Mouse (Mus musculus) liver, embryonic 16.5 days (tissue): Measurements from ENCODE around the gene Susd4. TPM values are rescaled to one million over a fixed set of nuclear protein-coding genes. Genes with fewer than 3 reads are reported as not detected.

Source experiments
- ATAC-seq: fragments of 200-750 bp; cut with Nextera tagmentation; 2 replicates; pipeline ENCODE4 v1.8.0; 2017; ENCODE audit warnings: low read depth, mild to moderate bottlenecking, moderate number of reproducible peaks, moderate library complexity
- H3K27ac ChIP-seq: fragments of 300-500 bp; sonication (generic); 2 replicates; pipeline ENCODE4 v1.5.1; 2014; ENCODE audit warnings: mild to moderate bottlenecking, low read length
- H3K27me3 ChIP-seq: fragments of 300-500 bp; sonication (generic); 2 replicates; pipeline ENCODE4 v1.6.1; 2014; ENCODE audit warnings: low read depth, low read length, mixed read lengths; ENCODE audit not compliant: control insufficient read depth, insufficient read depth
- H3K36me3 ChIP-seq: fragments of 300-500 bp; sonication (generic); 2 replicates; pipeline ENCODE4 v1.6.1; 2014; ENCODE audit warnings: mild to moderate bottlenecking; ENCODE audit not compliant: control insufficient read depth, insufficient read depth
- H3K4me1 ChIP-seq: fragments of 300-500 bp; sonication (generic); 2 replicates; pipeline ENCODE4 v1.6.1; 2014; ENCODE audit warnings: low read depth, low read length, mixed read lengths; ENCODE audit not compliant: control insufficient read depth
- H3K4me2 ChIP-seq: fragments of 300-500 bp; sonication (generic); 2 replicates; pipeline ENCODE4 v1.6.1; 2014; ENCODE audit warnings: low read depth, low read length, mixed read lengths
- H3K4me3 ChIP-seq: fragments of 300-500 bp; sonication (generic); 2 replicates; pipeline ENCODE4 v1.5.1; 2014; ENCODE audit warnings: low read depth, mild to moderate bottlenecking, low read length
- H3K9ac ChIP-seq: fragments of 300-500 bp; sonication (generic); 2 replicates; pipeline ENCODE4 v1.6.1; 2014; ENCODE audit warnings: low read depth, low read length
- H3K9me3 ChIP-seq: fragments of 300-500 bp; sonication (generic); replicated peaks from 2 replicates; pipeline ENCODE4 v1.6.1; 2016; ENCODE audit warnings: low read length; ENCODE audit not compliant: control insufficient read depth
- WGBS: fragments of 180-500 bp; shearing (Covaris S2); extraction: QIAGEN DNeasy Blood & Tissue Kit; methylation state at CpG from one replicate; pipeline ENCODE4 v1.1.7; 2014; ENCODE audit not compliant: insufficient replicate concordance; 5-methylcytosine and 5-hydroxymethylcytosine counted together
- polyA plus RNA-seq: library from polyadenylated mRNA; unstranded; fragments of >200 nt; fragmentation: Nextera tagmentation; extraction: Ambion mirVana; gene quantifications from 2 replicates; pipeline ENCODE4 v1.2.1, GENCODE M21; 2015

Susd4 gene
- polyA plus RNA-seq, 1 experiment from 2014 or later = 0.73 TPM

DNA sequence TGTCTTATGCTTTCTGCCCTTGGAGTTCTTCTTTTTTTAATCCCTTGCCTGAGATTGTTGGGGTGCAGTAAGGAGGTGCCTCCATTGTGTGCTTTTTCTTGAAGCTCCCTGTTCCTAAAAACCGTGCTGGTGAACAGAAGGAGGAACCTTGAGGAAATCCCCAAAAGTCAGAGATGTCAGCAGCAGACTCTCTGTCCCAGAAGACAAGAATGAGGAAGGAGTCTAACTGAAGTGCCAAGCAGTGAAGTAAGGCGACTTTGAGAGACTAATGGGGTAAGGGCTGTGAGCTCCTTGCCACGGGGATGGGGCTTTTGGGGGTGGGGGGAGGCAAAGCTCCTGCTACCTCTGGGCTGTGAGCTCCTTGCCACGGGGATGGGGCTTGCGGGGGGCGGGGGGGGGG lies 171.8 kb downstream of the Susd4 start:
- 29% methylated on average over 6 of the region's 6 CpGs for WGBS
- Histone ChIP-seq H3K27ac (no peak overlapping the region), H3K9me3 (no peaks in the 10 kb centered on the region)

GRCm38 (mm10) chr1:182937486-182938120 lies 173.9 kb downstream of the Susd4 start:
- H3K4me2 ChIP-seq = no peak overlapping the region
- no peaks in the 10 kb centered on the region for H3K27me3 ChIP-seq
- H3K36me3 ChIP-seq = no peaks in the 10 kb centered on the region
- no peak overlapping the region for H3K9ac ChIP-seq
- H3K4me3 ChIP-seq = no peak overlapping the region
- H3K27ac ChIP-seq = no peak overlapping the region
- no peaks in the 10 kb centered on the region for H3K4me1 ChIP-seq
- no peak for ATAC-seq
- 48% methylated on average over 10 of the region's 10 CpGs for WGBS
- no peaks in the 10 kb centered on the region for H3K9me3 ChIP-seq

More for the DNA sequence above, 171.8 kb downstream of the Susd4 start:
- no peak for ATAC-seq
- Histone ChIP-seq H3K4me2 (no peak overlapping the region), H3K4me1 (no peaks in the 10 kb centered on the region), H3K27me3 (no peaks in the 10 kb centered on the region), H3K9ac (no peak overlapping the region), H3K4me3 (no peak overlapping the region), H3K36me3 (no peaks in the 10 kb centered on the region)

DNA sequence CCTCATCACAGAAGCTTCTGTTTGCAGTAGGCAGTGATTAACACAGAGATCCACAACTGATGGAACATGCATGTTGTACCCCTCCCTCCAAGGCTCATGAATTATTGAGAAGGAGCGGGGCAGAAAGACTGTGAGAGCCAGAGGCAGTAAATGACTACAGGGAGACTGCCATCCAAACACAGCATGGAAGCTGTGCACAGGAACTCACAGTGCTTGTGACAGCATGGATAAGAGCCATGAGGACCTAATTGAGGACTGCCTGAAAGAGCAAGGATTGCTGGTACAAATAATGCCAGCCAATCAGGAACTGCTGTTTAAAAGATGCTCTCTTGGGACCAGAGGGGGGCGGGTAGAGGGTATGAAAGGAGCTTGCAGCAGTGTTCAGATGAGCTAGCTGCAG lies 178.3 kb downstream of the Susd4 start:
- Histone ChIP-seq H3K36me3 (no peaks in the 10 kb centered on the region), H3K9ac (no peak overlapping the region), H3K27ac (no peak overlapping the region), H3K9me3 (no peaks in the 10 kb centered on the region), H3K4me1 (no peaks in the 10 kb centered on the region), H3K4me2 (no peak overlapping the region), H3K27me3 (no peaks in the 10 kb centered on the region), H3K4me3 (no peak overlapping the region)
- no peak for ATAC-seq
- 58% methylated on average over 2 of the region's 2 CpGs for WGBS

DNA sequence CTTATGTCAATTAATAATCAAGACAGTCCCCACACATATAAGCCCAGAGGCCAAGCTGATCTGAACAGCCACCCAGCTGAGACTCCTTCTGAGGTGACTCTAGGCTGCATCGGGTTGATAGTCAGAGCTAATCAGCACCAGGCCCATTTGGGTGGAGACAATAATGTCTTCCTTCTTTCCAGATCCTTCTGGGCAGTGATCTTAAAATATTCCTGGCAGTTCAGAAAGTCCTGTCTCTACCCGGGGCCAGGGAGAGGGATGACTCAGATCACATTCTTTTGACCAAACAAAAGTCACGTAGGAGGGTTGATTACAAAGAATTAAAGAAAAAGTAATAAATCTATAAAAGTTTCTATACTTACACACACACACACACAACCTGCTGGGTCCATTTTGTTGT lies 180.3 kb downstream of the Susd4 start:
- no peak overlapping the region for H3K4me2 ChIP-seq
- ATAC-seq = no peak
- H3K27ac ChIP-seq = no peak overlapping the region
- H3K27me3 ChIP-seq = no peaks in the 10 kb centered on the region
- WGBS = 72% methylated on average over 3 of the region's 3 CpGs
- no peak overlapping the region for H3K9ac ChIP-seq
- no peaks in the 10 kb centered on the region for H3K9me3 ChIP-seq
- H3K4me1 ChIP-seq = no peaks in the 10 kb centered on the region
- no peaks in the 10 kb centered on the region for H3K36me3 ChIP-seq
- H3K4me3 ChIP-seq = no peak overlapping the region

GRCm38 (mm10) chr1:182944638-182945037 lies 181.0 kb downstream of the Susd4 start:
- H3K9ac ChIP-seq = no peak overlapping the region

GRCm38 (mm10) chr1:182945561-182945960 lies 181.9 kb downstream of the Susd4 start:
- ATAC-seq = no peak
- no peak overlapping the region for H3K4me2 ChIP-seq
- no peaks in the 10 kb centered on the region for H3K9me3 ChIP-seq
- no peak overlapping the region for H3K4me3 ChIP-seq
- H3K27me3 ChIP-seq = no peaks in the 10 kb centered on the region
- WGBS = 57% methylated on average over 6 of the region's 6 CpGs
- H3K36me3 ChIP-seq = no peaks in the 10 kb centered on the region
- no peak overlapping the region for H3K27ac ChIP-seq
- H3K4me1 ChIP-seq = no peaks in the 10 kb centered on the region
- no peak overlapping the region for H3K9ac ChIP-seq

More at GRCm38 (mm10) chr1:182944638-182945037, 181.0 kb downstream of the Susd4 start:
- 48% methylated on average over 5 of the region's 5 CpGs for WGBS
- Histone ChIP-seq H3K4me2 (no peak overlapping the region), H3K27me3 (no peaks in the 10 kb centered on the region), H3K4me3 (no peak overlapping the region), H3K9me3 (no peaks in the 10 kb centered on the region), H3K27ac (no peak overlapping the region), H3K36me3 (no peaks in the 10 kb centered on the region), H3K4me1 (no peaks in the 10 kb centered on the region)
- ATAC-seq = no peak

Other genes starting within 250 kb of the Susd4 start
- gene Capn2, start 246.3 kb upstream of the Susd4 start, polyA plus RNA-seq = 25.0 and 27.4 TPM in 2 replicates
- 0.05 TPM in 1 of 2 replicates, not detected in the other for gene Capn8, start 198.9 kb upstream of the Susd4 start, polyA plus RNA-seq
- gene Ccdc185, start 14.7 kb upstream of the Susd4 start, polyA plus RNA-seq = not detected in 2 replicates
- 1.1 and 1.2 TPM in 2 replicates for gene Tlr5, start 190.9 kb downstream of the Susd4 start, polyA plus RNA-seq